Mouse (Mus musculus): ENCODE measurements around the gene Apba3.

Apba3 gene

DNA sequence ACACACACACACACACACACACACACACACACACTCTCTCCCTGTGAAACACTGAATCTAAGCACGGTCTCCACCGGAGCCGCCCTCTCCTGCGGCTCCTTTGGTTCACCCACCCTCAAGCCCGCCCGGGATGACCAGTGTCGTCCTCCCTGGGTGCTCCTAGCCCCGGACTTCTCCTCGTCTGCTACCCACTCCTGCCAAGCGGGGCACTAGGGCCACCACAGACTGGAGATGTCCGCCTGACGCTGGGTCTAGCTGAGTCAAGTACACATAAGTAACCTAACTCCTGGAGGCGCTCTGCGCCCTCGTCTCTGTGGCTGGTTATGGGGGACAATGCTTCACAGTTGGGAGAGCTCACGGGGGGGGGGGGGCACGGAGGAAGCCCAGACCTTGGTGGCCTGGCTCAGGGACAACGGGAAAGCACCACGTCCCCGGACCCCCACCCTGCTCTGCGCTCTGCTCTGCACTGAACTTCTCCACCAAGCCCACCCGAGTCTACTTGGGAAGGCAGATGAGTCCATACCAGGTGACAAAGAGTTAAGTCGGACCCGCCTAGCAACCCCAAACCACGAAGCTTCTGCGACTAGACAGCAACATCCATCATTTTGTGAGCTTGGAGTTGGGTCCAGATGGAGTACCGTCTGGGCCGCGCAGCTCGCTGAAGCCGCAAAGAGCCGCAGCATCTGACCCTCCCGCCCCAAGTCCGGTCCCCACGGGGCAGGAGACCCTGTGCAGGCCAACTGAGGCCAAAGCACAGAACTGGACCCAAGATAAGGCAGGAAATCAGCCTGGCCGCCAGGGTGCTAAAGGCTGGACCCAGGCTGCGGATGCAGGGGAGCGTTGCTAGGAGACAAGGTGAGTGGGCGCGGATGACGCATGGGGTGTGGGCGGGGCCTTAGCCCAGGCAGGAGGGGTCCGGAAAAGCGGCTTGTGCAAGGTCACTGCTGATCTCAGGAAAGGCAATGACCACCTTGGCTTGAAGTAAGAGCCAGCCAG is 14.0 kb upstream of the Apba3 start, which contains the start of gene Matk:
Matk (plus strand) TSS at position 512 of the 996 bp plus-strand sequence.
- 4% methylated on average over 44 of the region's 44 CpGs for WGBS

- WGBS, result 36% methylated on average over 1 of the region's 1 CpGs
These were observed 11.9 kb upstream of the Apba3 start for GRCm38 (mm10) chr10:81254886-81255285.

GRCm38 (mm10) chr10:81257158-81258039 is 9.4 kb upstream of the Apba3 start:
- WGBS, result 1% methylated on average over 62 of the region's 62 CpGs

DNA sequence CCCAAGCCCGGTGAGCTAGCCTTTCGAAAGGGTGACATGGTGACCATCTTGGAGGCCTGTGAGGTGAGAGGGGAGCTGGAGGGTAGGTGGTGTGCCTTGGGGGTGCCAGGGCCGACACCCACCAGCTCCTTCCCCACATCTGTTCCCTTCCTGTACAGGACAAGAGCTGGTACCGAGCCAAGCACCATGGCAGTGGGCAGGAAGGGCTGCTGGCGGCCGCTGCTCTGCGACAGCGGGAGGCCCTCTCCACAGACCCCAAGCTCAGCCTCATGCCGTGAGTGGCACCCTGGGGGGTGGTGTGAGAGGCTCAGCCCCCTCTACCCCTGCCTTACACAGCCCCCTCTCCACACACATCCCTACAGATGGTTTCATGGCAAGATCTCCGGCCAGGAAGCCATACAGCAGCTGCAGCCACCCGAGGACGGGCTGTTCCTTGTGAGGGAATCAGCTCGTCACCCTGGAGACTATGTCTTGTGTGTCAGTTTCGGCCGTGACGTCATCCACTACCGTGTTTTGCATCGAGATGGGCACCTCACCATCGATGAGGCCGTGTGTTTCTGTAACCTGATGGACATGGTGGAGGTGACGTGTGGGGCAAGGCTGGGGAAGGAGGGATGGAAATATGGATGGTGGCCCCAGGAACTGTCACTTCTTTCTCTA is 7.4 kb upstream of the Apba3 start:
- WGBS, result 26% methylated on average over 21 of the region's 21 CpGs

GRCm38 (mm10) chr10:81261025-81261424 is 5.7 kb upstream of the Apba3 start:
- 85% methylated on average over 4 of the region's 4 CpGs for WGBS

GRCm38 (mm10) chr10:81265540-81265939 is 1.2 kb upstream of the Apba3 start:
- WGBS, result 86% methylated on average over 8 of the region's 8 CpGs

DNA sequence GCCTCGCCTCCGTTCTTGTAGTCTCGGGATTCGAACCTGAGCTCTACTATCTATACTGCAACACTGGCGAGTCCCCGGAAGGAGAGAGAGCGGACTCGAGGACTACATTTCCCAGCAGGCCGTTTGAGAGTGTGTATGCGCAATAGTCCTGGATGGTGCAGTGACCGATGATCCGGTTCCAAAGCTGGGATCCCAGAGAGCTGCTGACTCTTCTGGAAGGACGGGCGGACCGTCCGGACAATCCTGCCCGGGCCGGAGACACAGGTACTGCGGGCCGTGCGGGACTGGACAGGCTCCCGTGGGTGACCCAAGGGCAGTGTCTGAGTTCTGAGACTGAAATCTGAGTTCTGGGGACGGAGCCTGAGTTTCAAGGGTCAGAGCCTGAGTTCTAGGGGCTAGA is 1.3 kb downstream of the Apba3 start:
- 3% methylated on average over 23 of the region's 23 CpGs for WGBS

GRCm38 (mm10) chr10:81268643-81269412 is 2.1 kb downstream of the Apba3 start:
- WGBS, result 81% methylated on average over 16 of the region's 16 CpGs

DNA sequence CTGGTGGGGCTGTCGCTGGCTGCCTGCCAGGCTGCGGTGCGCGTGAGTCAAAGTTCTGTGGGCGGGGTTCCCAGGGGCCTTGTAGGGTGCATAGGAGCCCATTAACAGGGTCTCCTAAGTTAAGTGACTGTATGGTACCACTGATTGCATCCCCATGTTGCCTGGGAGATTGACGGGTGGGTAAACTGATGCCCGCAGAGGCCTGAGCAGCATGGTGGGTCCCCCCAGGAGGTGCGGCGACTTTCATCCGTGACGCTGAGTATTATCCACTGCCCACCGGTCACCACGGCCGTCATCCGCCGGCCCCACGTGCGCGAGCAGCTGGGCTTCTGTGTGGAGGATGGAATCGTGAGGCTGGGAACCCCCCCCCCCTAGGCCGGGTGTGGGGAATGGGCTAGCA is 5.6 kb downstream of the Apba3 start:
- 92% methylated on average over 21 of the region's 21 CpGs for WGBS

- 95% methylated on average over 19 of the region's 19 CpGs for WGBS
These were observed 7.1 kb downstream of the Apba3 start for GRCm38 (mm10) chr10:81273842-81274241.

- 75% methylated on average over 22 of the region's 22 CpGs for WGBS
These were observed 10.9 kb downstream of the Apba3 start for GRCm38 (mm10) chr10:81277676-81278075.

- WGBS, result 55% methylated on average over 10 of the region's 10 CpGs
These were observed 12.7 kb downstream of the Apba3 start for GRCm38 (mm10) chr10:81279496-81279895.

DNA sequence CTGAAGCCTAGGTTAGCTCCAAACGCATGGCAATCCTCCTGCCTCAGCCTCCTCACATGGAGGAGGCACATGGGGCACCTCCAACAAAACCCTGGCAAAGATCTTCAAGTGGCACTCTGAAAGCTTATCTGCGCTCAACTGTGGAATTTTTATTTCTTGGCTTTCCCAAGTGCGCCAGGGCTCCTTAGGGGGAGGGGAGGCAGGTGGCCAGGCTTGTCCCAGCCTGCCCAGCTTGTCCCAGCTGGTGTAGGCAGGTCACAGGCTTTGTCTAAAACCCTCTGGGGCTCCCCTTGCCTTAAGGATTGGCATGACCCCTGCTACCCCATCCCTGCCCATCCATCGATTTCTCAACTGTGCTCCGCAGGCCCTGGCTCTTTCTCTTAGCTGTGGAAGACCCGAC is 17.4 kb downstream of the Apba3 start:
- WGBS, result 79% methylated on average over 6 of the region's 6 CpGs

- 26% methylated on average over 17 of the region's 17 CpGs for WGBS
These were observed 18.0 kb downstream of the Apba3 start for GRCm38 (mm10) chr10:81284719-81285118.

GRCm38 (mm10) chr10:81285694-81286450 is 19.1 kb downstream of the Apba3 start:
- 3% methylated on average over 52 of the region's 54 CpGs for WGBS

DNA sequence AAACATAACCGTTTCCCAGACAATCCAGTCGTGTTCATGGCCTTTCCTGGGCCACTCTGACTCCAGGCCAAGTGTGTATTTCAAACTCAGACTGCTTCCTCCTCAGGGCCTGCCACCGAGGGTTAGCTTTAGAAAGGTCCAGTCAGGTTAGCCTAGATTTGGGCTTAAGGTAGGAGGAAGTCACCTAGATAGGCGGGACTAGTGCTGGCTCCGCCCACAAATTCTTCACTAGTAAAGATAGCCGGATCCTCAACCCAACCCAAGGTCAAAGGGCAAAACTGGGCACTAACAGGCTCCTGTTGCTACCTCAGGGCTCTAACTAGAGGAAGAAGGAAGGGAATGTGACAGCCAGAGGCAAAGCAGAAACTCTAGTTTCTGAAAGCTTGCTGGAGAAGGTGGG is 19.8 kb downstream of the Apba3 start:
- WGBS, result 55% methylated on average over 6 of the region's 6 CpGs

DNA sequence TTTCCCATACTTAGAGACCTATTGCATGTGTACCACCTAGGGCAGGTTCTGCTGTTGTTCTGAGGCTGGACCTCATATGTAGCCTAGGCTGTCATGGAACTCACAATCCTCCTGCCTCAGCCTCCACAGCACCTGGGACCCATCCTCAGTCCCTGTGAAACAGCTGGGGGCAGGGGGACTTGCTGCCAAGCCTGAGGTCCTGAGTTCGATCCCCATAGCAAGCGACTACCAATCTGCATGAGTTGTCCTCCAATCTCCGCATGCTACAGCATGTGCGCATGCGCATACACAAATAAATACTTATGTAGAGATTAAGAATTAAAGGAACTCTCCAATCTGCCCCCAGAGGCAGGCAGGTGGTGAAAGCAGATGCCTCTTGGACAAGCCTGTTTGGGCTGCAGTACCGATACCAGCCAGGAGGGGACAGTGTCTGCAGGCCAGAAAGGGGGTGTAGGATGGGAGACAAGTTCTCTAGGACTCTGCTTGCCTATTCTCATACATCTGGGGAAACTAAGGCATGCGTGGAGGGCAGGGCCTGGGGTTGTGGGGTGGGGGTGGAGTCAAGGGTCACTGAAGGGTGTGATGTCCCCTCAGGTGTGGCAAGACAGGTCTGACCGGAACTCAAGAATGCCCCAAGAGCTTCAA is 20.9 kb downstream of the Apba3 start:
- 61% methylated on average over 8 of the region's 8 CpGs for WGBS

- 46% methylated on average over 6 of the region's 6 CpGs for WGBS
These were observed 21.8 kb downstream of the Apba3 start for GRCm38 (mm10) chr10:81288601-81289000.

- 10% methylated on average over 7 of the region's 7 CpGs for WGBS
These were observed 22.5 kb downstream of the Apba3 start for GRCm38 (mm10) chr10:81289278-81289677.

DNA sequence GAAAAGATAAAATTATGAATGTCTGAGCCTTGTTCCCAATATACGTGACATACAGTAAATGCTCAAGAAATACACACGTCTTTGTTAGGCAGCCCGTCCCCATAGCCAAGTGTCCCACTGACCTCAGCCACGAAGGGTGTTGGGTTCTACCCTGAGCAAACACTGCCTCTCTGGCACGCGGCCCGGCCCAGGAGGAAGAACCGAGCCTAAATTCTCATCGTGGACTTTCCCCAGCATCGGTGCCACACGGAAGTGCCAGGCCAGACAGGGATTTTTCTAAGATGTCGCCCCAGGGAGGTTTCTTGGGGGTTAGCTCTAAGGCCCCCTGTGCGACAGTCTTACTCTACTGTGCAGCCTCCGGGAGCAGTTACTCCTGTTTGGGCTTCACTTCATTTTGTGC is 23.1 kb downstream of the Apba3 start:
- 54% methylated on average over 14 of the region's 14 CpGs for WGBS

Measured in cerebral cortex, adult 2 months (tissue).